Mouse (Mus musculus) liver, adult 2 months (tissue): ENCODE measurements around the gene Atp6v1fnb.

Experiments used
- CTCF ChIP-seq: fragments of 200-500 bp; IDR thresholded peaks from 2 replicates; pipeline ENCODE4 v1.5.1; 2011; ENCODE audit warnings: low read depth, low read length, control low read depth
- POLR2A ChIP-seq: fragments of 200-500 bp; IDR thresholded peaks from 2 replicates; pipeline ENCODE4 v1.6.1; 2011; ENCODE audit warnings: low read length, control low read depth; ENCODE audit not compliant: insufficient read depth; ENCODE audit errors: extremely low read depth

GRCm38 (mm10) chr6:29450667-29451066 lies 20.6 kb upstream of the Atp6v1fnb start:
- TF ChIP-seq POLR2A: no peak
- no peak for TF ChIP-seq CTCF
